34 mouse cellular contexts compared by ENCODE assay signal in the genomic region with DNA sequence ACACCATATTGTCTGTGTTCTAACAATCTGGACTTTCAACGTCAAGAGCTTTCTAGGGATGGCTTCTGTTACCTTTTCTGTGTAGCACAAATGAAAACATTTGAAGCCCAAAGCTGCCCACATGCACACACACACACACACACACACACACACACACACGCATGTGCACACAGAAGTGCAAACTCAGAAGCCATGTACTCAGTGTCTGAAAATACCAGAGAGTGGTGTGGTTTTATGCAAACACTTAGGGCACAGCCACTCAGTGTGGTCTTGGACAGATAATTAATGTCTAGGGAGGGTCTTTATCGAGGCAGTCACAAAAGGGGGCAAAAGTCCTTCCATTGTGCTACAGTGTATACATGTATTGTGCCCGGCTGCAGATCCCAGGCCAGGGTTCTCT.
"Had no signal": no experiment of that assay in that cellular context is flagged by ENCODE, and none has a peak within 500 bp of the region (broad histone marks: within the 10 kb centered on the region; RNA-seq: fewer than 3 reads in every experiment).

No protein-coding gene starts in this region.

- ATAC-seq: hindbrain, embryonic 16.5 days; hindbrain, postnatal 0 days; inflammation-experienced regulatory T-cells, adult 6 months; intestine, embryonic 16.5 days; intestine, postnatal 0 days had no signal

- DNase-seq: heart, postnatal 10 days; heart, postnatal 36 days; heart, postnatal 4 days; kidney, adult 11 months; kidney, adult 18-20 months; kidney, adult 2 months; kidney, adult 8-10 months; kidney, adult 9 months; kidney, postnatal 10 days; kidney, postnatal 14 days; kidney, postnatal 25 days; kidney, postnatal 36 days; kidney, postnatal 4 days; layer of hippocampus, adult 9-11 months; layer of hippocampus, postnatal 36 days had no signal

- H3K27me3 ChIP-seq: heart, embryonic 12.5 days; heart, embryonic 13.5 days; heart, embryonic 15.5 days; hindbrain, embryonic 12.5 days; hindbrain, embryonic 15.5 days; intestine, embryonic 15.5 days; kidney, embryonic 15.5 days had no signal

- H3K27ac ChIP-seq: heart, embryonic 10.5 days; heart, embryonic 13.5 days; heart, embryonic 15.5 days; hindbrain, embryonic 10.5 days; hindbrain, embryonic 12.5 days; hindbrain, embryonic 13.5 days; hindbrain, embryonic 14.5 days; hindbrain, embryonic 15.5 days; hindbrain, postnatal 0 days; intestine, embryonic 15.5 days; kidney, embryonic 15.5 days; kidney, postnatal 0 days; layer of hippocampus, adult 2 months had no signal

- H3K36me3 ChIP-seq: heart, embryonic 10.5 days; heart, embryonic 12.5 days; heart, embryonic 13.5 days; heart, embryonic 15.5 days; hindbrain, embryonic 10.5 days; hindbrain, embryonic 12.5 days; hindbrain, embryonic 13.5 days; hindbrain, embryonic 15.5 days; intestine, embryonic 15.5 days; kidney, embryonic 15.5 days had no signal

- H3K4me2 ChIP-seq: heart, embryonic 11.5 days; heart, embryonic 12.5 days; heart, embryonic 13.5 days; heart, embryonic 15.5 days; hindbrain, embryonic 12.5 days; hindbrain, embryonic 13.5 days; hindbrain, embryonic 14.5 days; hindbrain, embryonic 15.5 days; intestine, embryonic 15.5 days; kidney, embryonic 15.5 days had no signal

- H3K4me3 ChIP-seq: heart, embryonic 10.5 days; heart, embryonic 12.5 days; heart, embryonic 13.5 days; heart, embryonic 15.5 days; hindbrain, embryonic 10.5 days; hindbrain, embryonic 12.5 days; hindbrain, embryonic 13.5 days; hindbrain, embryonic 15.5 days; intestine, embryonic 15.5 days; kidney, embryonic 15.5 days; layer of hippocampus, adult 2 months had no signal

- H3K4me1 ChIP-seq: hindbrain, embryonic 13.5 days; hindbrain, embryonic 15.5 days had no signal

- H3K9me3 ChIP-seq: heart, embryonic 10.5 days; heart, embryonic 12.5 days; heart, embryonic 13.5 days; heart, embryonic 15.5 days; hindbrain, embryonic 10.5 days; hindbrain, embryonic 12.5 days; hindbrain, embryonic 13.5 days; hindbrain, embryonic 15.5 days; intestine, embryonic 15.5 days; kidney, embryonic 15.5 days had no signal

- H3K9ac ChIP-seq: heart, embryonic 12.5 days; heart, embryonic 13.5 days; heart, embryonic 15.5 days; hindbrain, embryonic 12.5 days; hindbrain, embryonic 13.5 days; hindbrain, embryonic 14.5 days; hindbrain, embryonic 15.5 days; intestine, embryonic 15.5 days; kidney, embryonic 15.5 days had no signal
